Mouse (Mus musculus) gastrocnemius, adult 18-20 months (tissue): ENCODE measurements around the gene Olfml2a. TPM values are rescaled to one million over a fixed set of nuclear protein-coding genes. Genes with fewer than 3 reads are reported as not detected.
"Not testable (repeated sequence)": the region's sequence is repeated elsewhere in the genome, so short reads cannot be mapped to it uniquely, and the experiment has no call there.

Experiments used
- DNase-seq: peaks from one replicate; pipeline ENCODE4 v3.0.0; 2021; ENCODE audit warnings: low spot score
- total RNA-seq, 2 experiments: library from RNA; stranded (reverse); gene quantifications; 2 replicates each; pipeline ENCODE4 v1.2.3; 2021

Olfml2a gene
- total RNA-seq, 2 experiments from 2014 or later: 3.3 to 5.3 TPM

DNA sequence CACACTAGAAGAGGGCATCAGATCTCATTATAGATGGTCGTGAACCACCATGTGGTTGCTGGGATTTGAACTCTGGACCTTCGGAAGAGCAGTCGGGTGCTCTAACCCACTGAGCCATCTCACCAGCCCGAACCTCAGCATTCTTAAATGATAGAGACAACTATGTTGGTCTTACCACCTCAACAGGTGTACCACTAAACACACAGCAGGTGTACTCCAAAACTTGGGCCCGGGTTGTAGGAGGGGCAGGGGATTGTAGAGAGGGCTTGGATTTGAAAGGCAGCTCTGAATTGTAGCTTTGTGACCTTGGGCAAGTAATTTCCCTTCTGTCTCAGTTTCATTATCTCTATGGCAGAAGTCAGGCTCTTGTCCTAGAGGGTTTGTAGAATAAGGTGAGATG lies 78.4 kb downstream of the Olfml2a start:
- not testable (repeated sequence) for DNase-seq

DNA sequence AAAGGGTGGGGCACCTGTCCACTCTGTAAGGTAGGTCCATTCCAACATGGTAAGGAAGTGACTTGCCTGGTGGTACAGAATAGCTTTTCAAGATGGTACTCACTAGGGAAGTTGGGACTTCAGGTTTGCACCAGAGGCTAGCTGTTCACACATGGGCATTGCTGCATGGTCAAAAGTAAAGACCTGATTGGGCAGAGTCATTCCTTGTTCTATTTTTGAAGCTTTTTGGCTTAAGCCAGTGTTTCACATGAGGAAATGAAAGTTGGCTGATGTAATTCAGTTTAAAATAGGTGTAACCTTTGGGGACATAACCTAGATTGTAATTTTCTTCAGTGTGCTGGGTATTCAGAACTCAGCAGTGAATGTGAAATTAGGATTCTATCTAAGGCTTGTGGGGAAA lies 79.5 kb downstream of the Olfml2a start:
- peak; percentile 58 for DNase-seq

DNA sequence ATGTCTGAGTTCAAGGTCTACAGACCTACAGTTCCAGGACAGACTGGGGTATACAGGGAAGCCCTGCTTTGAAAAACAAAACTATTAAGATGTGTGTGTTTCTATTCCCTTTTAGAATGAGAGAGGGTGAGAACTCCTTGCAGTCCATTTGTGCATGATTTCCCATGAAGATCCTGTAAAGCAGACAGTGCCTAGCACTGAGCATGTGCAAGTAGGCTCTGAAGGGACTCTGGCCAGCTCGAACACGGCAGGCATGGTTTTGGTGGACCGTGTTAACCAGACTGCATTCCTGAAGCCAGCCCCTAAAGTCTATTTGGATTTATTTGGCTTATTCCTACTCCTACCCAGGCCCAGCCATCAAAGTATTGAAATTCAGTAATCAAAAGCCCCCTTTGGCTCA lies 80.2 kb downstream of the Olfml2a start:
- DNase-seq: no peak

DNA sequence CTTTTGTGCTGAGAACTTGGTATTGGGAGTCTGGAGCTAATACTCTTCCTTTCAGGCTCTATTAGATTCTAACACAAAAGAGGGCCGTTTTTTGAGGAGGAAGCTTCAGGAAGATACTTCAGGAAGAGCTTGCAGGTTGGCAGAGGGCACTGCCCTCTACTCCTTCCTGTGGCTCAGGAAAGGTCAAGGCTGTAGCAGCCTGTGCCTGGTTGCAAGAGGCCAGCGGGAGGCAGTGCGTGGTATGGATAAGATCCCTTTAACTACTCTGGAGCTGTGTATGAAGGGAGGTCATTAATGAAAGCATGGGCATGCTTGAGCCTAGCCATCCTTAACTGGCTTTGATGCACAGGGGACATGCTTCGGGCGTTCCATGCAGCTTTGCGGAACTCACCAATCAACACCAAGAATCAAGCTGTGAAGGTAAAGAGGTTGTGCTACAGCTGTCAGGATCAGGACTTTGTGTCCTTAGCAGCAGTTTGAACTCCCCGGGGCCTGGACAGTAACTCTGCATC lies 81.0 kb downstream of the Olfml2a start:
- no peak for DNase-seq

Other genes starting within 250 kb of the Olfml2a start
- gene Nr5a1, start 217.4 kb upstream of the Olfml2a start, total RNA-seq: not detected
- 1 to 10 TPM; 3.5 to 4.1 TPM for gene Nr6a1, start 4.3 kb upstream of the Olfml2a start, total RNA-seq
- gene Wdr38, start 65.5 kb downstream of the Olfml2a start, total RNA-seq: under 1 TPM; 0.09 to 0.14 TPM
- 100 to 1,000 TPM; 112 to 141 TPM for gene Arpc5l, start 73.4 kb downstream of the Olfml2a start, total RNA-seq
- gene Rpl35, start 73.6 kb downstream of the Olfml2a start, total RNA-seq: 100 to 1,000 TPM; 291 to 301 TPM
- gene Golga1, start 133.6 kb downstream of the Olfml2a start, total RNA-seq: 10 to 100 TPM in 1 of 2 experiments, 1 to 10 TPM in 1; 9.1 to 13.7 TPM